In the genomic region with DNA sequence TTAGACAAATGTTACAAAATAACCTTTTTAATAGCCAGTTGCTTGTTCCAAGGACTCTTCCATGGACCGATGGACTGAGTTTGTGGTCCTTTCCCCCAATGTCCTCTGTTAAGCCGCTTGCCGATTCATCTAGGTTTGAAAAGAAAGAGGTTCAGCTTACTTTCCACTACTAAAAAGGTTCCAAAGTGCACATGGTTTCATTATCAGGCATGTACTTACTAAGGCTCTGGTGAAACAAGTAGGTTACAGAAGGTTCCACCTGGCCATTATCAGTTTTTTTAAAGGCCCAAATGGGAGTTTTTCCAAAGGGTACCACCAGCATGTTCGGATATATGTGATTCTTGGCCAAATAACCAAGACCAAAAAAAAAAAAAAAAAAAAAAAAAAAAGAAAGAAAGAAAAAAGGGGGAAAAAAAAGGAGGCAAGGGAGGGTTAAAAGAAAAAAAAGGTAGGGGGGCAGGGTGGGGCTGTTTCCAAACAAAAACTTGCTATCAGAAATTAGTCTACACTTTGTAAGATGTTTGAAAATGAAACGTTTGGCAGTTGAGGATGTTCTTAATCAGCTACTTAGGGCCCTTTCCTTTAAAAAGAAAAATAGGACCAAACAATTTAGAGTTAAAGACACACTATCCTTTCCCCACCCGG, we compare ENCODE assay signal across 8 mouse cellular contexts. TPM values are rescaled to one million over a fixed set of nuclear protein-coding genes. Genes with fewer than 3 reads are reported as not detected.
DNase-seq lines count a peak whose midpoint lies in the region; ATAC-seq and TF ChIP-seq lines count a peak whose summit lies in the region.

No protein-coding gene starts in this region.

- H3K27ac ChIP-seq in heart, embryonic 11.5 days (ENCODE audit: low read depth, low read length) = no peak overlapping the region
- H3K27ac ChIP-seq in CH12.LX (ENCODE audit: insufficient read depth, low read depth) (no peak overlapping the region), macrophage (peak overlapping the region; percentile 84)
- H3K27ac ChIP-seq in forebrain, postnatal 0 days (ENCODE audit: low read depth, low read length) = no peak overlapping the region

- H3K9me3 ChIP-seq in heart, embryonic 11.5 days (replicated peaks; ENCODE audit: control insufficient read depth, low read length) = no peaks in the 10 kb centered on the region
- H3K9me3 ChIP-seq in CH12.LX (replicated peaks; ENCODE audit: low read length) = no peaks in the 10 kb centered on the region
- H3K9me3 ChIP-seq in forebrain, postnatal 0 days (ENCODE audit: low read length) = no peaks in the 10 kb centered on the region

- TF ChIP-seq CTCF in CH12.LX (conservative IDR thresholded peaks at IDR 0.05 in 1 of 2, IDR thresholded peaks at IDR 0.05 in 1 of 2; ENCODE audit: low read depth in 2 of 2, low read length in 2 of 2) = no peak
- TF ChIP-seq CTCF in forebrain, postnatal 0 days (IDR thresholded peaks at IDR 0.05; ENCODE audit: low read depth) = no peak

- peaks cover 5% of the 10 kb centered on the region for H3K36me3 ChIP-seq in heart, embryonic 11.5 days (ENCODE audit: control insufficient read depth, insufficient read depth, low read length)
- H3K36me3 ChIP-seq in CH12.LX (replicated peaks in 1 of 2; ENCODE audit: control insufficient read depth in 1 of 2, insufficient read depth in 1 of 2, low read length in 1 of 2) (peaks cover 29 to 53% of the 10 kb centered on the region in 2 experiments), macrophage (ENCODE audit: inconsistent target) (0 out of 2 replicates have a peak, but pooled peaks cover 11% of the 10 kb centered on the region)
- peaks cover 9% of the 10 kb centered on the region for H3K36me3 ChIP-seq in forebrain, postnatal 0 days (ENCODE audit: insufficient read depth)

- peaks cover 57% of the 10 kb centered on the region for H3K79me2 ChIP-seq in CH12.LX (replicated peaks; ENCODE audit: control insufficient read depth, extremely low read depth, insufficient read depth, poor library complexity, severe bottlenecking)
- H3K79me2 ChIP-seq in macrophage (ENCODE audit: inconsistent target) = peaks cover 84% of the 10 kb centered on the region

- dilution Hi-C loops in CH12.LX (cut with MboI; ENCODE audit: extremely low pct_ligation_motif_present, extremely low pct_unique_long_range_greater_than_20kb, low sequenced_read_pairs) = no loop called here

- no peaks in the 10 kb centered on the region for H3K27me3 ChIP-seq in heart, embryonic 11.5 days (ENCODE audit: control insufficient read depth, insufficient read depth, low read length)
- no peaks in the 10 kb centered on the region for H3K27me3 ChIP-seq in CH12.LX (replicated peaks)
- H3K27me3 ChIP-seq in forebrain, postnatal 0 days (ENCODE audit: insufficient read depth, low read length) = no peaks in the 10 kb centered on the region

- intact Hi-C loops in heart, postnatal 25 days (cut with DNase I) = no loop called here

- H3K4me1 ChIP-seq in heart, embryonic 11.5 days (ENCODE audit: control insufficient read depth, insufficient read depth, low read length) = peaks cover 15% of the 10 kb centered on the region
- peaks cover 5 to 53% of the 10 kb centered on the region in 2 experiments; a peak in 3 of 4 replicates for H3K4me1 ChIP-seq in CH12.LX (ENCODE audit: control insufficient read depth in 1 of 2, insufficient read depth in 2 of 2)
- peaks cover 20% of the 10 kb centered on the region for H3K4me1 ChIP-seq in forebrain, postnatal 0 days (ENCODE audit: insufficient read depth)

- no peak for DNase-seq in heart, postnatal 25 days (ENCODE audit: low spot score)
- peak; percentile 25 for DNase-seq in CH12.LX (ENCODE audit: extremely low read depth)
- no peak for DNase-seq in forebrain, postnatal 0 days
- DNase-seq in adrenal gland, postnatal 4 days (ENCODE audit: low spot score in 2 of 2) = no peak
- no peak for DNase-seq in urinary bladder, postnatal 10 days (ENCODE audit: low spot score)

- peak overlapping the region; percentile 98 for H3K9ac ChIP-seq in heart, embryonic 11.5 days (ENCODE audit: low read depth, low read length)
- peak overlapping the region; percentile 92 for H3K9ac ChIP-seq in CH12.LX (ENCODE audit: insufficient read depth, low read depth)
- peak overlapping the region; percentile 95 for H3K9ac ChIP-seq in forebrain, postnatal 0 days

- H3K4me2 ChIP-seq in heart, embryonic 11.5 days = peak overlapping the region; percentile 78
- H3K4me2 ChIP-seq in CH12.LX (ENCODE audit: insufficient read depth, low read depth, poor library complexity, severe bottlenecking) = peak overlapping the region; percentile 83
- H3K4me2 ChIP-seq in forebrain, postnatal 0 days (ENCODE audit: low read depth) = peak overlapping the region; percentile 76

- WGBS in heart, embryonic 11.5 days (ENCODE audit: insufficient replicate concordance) = 43% methylated on average over 6 of the region's 6 CpGs
- 20% methylated on average over 6 of the region's 6 CpGs for WGBS in forebrain, postnatal 0 days
- 24% methylated on average over 5 of the region's 6 CpGs for WGBS in macrophage (ENCODE audit: missing documents)

- no peak for TF ChIP-seq POLR2A in CH12.LX (IDR thresholded peaks at IDR 0.05; ENCODE audit: low read depth, low read length)

- in situ Hi-C loops in CH12.LX (cut with MboI; ENCODE audit: low pct_ligation_motif_present, low pct_unique_long_range_greater_than_20kb, low sequenced_read_pairs) = no loop called here

- TF ChIP-seq RAD21 in CH12.LX (IDR thresholded peaks at IDR 0.05; ENCODE audit: low read depth, low read length) = no peak

- TF ChIP-seq EP300 in CH12.LX (IDR thresholded peaks at IDR 0.05; ENCODE audit: low read length) = no peak

- H3K4me3 ChIP-seq in heart, embryonic 11.5 days (ENCODE audit: low read depth, low read length) = peak overlapping the region; percentile 90
- H3K4me3 ChIP-seq in CH12.LX (replicated peaks in 1 of 3; ENCODE audit: low read depth in 2 of 3, low read length in 2 of 3, poor library complexity in 1 of 3) (peak overlapping the region; percentile 88 to 95 (median 92)), macrophage (ENCODE audit: inconsistent target) (peak overlapping the region; percentile 92)
- H3K4me3 ChIP-seq in forebrain, postnatal 0 days (ENCODE audit: low read depth, low read length) = peak overlapping the region; percentile 99

- no peak for ATAC-seq in heart, embryonic 11.5 days (replicated peaks; ENCODE audit: insufficient number of reproducible peaks, low FRiP score, low TSS enrichment)
- ATAC-seq in forebrain, postnatal 0 days = no peak
- ATAC-seq in erythroid progenitor cell, adult 5-6 weeks (replicated peaks; ENCODE audit: low FRiP score, poor library complexity, severe bottlenecking) = no peak

RNA-seq across cellular contexts. Expression of a gene that starts 1.3 kb away (rescaled TPM):
- 29.3 and 35.8 TPM in 2 replicates for polyA plus RNA-seq in heart, embryonic 11.5 days (2014; fragmentation: Nextera tagmentation; extraction: Ambion mirVana)
- total RNA-seq in heart, postnatal 25 days (2021) = 10 to 100 TPM; 34.0 to 36.9 TPM
- total RNA-seq in CH12.LX (2012; rRNA removed) (13.2 and 16.0 TPM in 2 replicates), CH12.LX (2014; rRNA removed) (3.7 and 4.1 TPM in 2 replicates)
- polyA plus RNA-seq in CH12.LX (2012; ENCODE audit: insufficient read length, low read depth) (15.4 and 17.7 TPM in 2 replicates), macrophage (2018) (105 to 174 TPM (median 118 TPM) in 3 replicates)
- 29.9 and 38.2 TPM in 2 replicates for total RNA-seq in forebrain, postnatal 0 days (2014; rRNA removed)
- 46.8 and 52.4 TPM in 2 replicates for polyA plus RNA-seq in forebrain, postnatal 0 days (2015; fragmentation: Nextera tagmentation; extraction: Ambion mirVana)
- 100 to 1,000 TPM in 12 of 26 experiments, 10 to 100 TPM in 14; 23.7 to 296 (median 94.4) TPM for total RNA-seq in macrophage (2018; cell fraction: chromatin; rRNA removed)
- total RNA-seq in macrophage (2018; cell fraction: cytosol; rRNA removed) = 100 to 1,000 TPM in 24 of 26 experiments, 10 to 100 TPM in 2; 90.2 to 220 (median 154) TPM
- total RNA-seq in macrophage (2018; cell fraction: nucleus; rRNA removed) = 100 to 1,000 TPM in 22 of 26 experiments, 10 to 100 TPM in 4; 26.4 to 272 (median 148) TPM
- total RNA-seq in adrenal gland, postnatal 4 days (2021) = 10 to 100 TPM; 40.9 to 43.9 TPM
- 6.8 and 34.8 TPM in 2 replicates for total RNA-seq in erythroid progenitor cell, adult 5-6 weeks (2015; ENCODE audit: low replicate concordance)
- total RNA-seq in erythroid progenitor cell, adult 5-6 weeks (2017; ENCODE audit: low replicate concordance) = 7.6 and 15.8 TPM in 2 replicates

RNA-seq across cellular contexts. Expression of a gene that starts 1.9 kb away (rescaled TPM):
- polyA plus RNA-seq in heart, embryonic 11.5 days (2014; fragmentation: Nextera tagmentation; extraction: Ambion mirVana) = 577 and 621 TPM in 2 replicates
- total RNA-seq in heart, postnatal 25 days (2021) = 100 to 1,000 TPM in 1 of 2 experiments, 10 to 100 TPM in 1; 97.1 to 103 TPM
- total RNA-seq in CH12.LX (2012; rRNA removed) (298 and 478 TPM in 2 replicates), CH12.LX (2014; rRNA removed) (443 and 471 TPM in 2 replicates)
- polyA plus RNA-seq in CH12.LX (2012; ENCODE audit: insufficient read length, low read depth) (1,116 and 1,224 TPM in 2 replicates), macrophage (2018) (176 to 306 TPM (median 187 TPM) in 3 replicates)
- 249 and 262 TPM in 2 replicates for total RNA-seq in forebrain, postnatal 0 days (2014; rRNA removed)
- polyA plus RNA-seq in forebrain, postnatal 0 days (2015; fragmentation: Nextera tagmentation; extraction: Ambion mirVana) = 477 and 486 TPM in 2 replicates
- total RNA-seq in macrophage (2018; cell fraction: chromatin; rRNA removed) = 1,000 to 10,000 TPM in 1 of 26 experiments, 100 to 1,000 TPM in 25; 145 to 1,072 (median 478) TPM
- 100 to 1,000 TPM; 106 to 202 (median 158) TPM for total RNA-seq in macrophage (2018; cell fraction: cytosol; rRNA removed)
- total RNA-seq in macrophage (2018; cell fraction: nucleus; rRNA removed) = 100 to 1,000 TPM; 151 to 994 (median 359) TPM
- 100 to 1,000 TPM; 336 to 337 TPM for total RNA-seq in adrenal gland, postnatal 4 days (2021)
- 911 and 1,279 TPM in 2 replicates for total RNA-seq in erythroid progenitor cell, adult 5-6 weeks (2015; ENCODE audit: low replicate concordance)
- total RNA-seq in erythroid progenitor cell, adult 5-6 weeks (2017; ENCODE audit: low replicate concordance) = 284 and 388 TPM in 2 replicates

RNA-seq across cellular contexts. Expression of a gene that starts 7.7 kb away (rescaled TPM):
- 83.2 and 89.0 TPM in 2 replicates for polyA plus RNA-seq in heart, embryonic 11.5 days (2014; fragmentation: Nextera tagmentation; extraction: Ambion mirVana)
- total RNA-seq in heart, postnatal 25 days (2021) = 10 to 100 TPM; 37.1 to 37.7 TPM
- total RNA-seq in CH12.LX (2012; rRNA removed) (106 and 110 TPM in 2 replicates), CH12.LX (2014; rRNA removed) (104 and 116 TPM in 2 replicates)
- polyA plus RNA-seq in CH12.LX (2012; ENCODE audit: insufficient read length, low read depth) (109 and 133 TPM in 2 replicates), macrophage (2018) (19.8 to 25.1 TPM (median 21.8 TPM) in 3 replicates)
- 41.4 and 55.9 TPM in 2 replicates for total RNA-seq in forebrain, postnatal 0 days (2014; rRNA removed)
- polyA plus RNA-seq in forebrain, postnatal 0 days (2015; fragmentation: Nextera tagmentation; extraction: Ambion mirVana) = 48.1 and 50.1 TPM in 2 replicates
- 10 to 100 TPM in 25 of 26 experiments, 1 to 10 TPM in 1; 8.9 to 67.5 (median 36.3) TPM for total RNA-seq in macrophage (2018; cell fraction: chromatin; rRNA removed)
- total RNA-seq in macrophage (2018; cell fraction: cytosol; rRNA removed) = 10 to 100 TPM; 11.3 to 25.6 (median 19.8) TPM
- total RNA-seq in macrophage (2018; cell fraction: nucleus; rRNA removed) = 10 to 100 TPM; 13.7 to 59.6 (median 24.8) TPM
- total RNA-seq in adrenal gland, postnatal 4 days (2021) = 10 to 100 TPM; 38.6 to 39.2 TPM
- 5.4 and 18.0 TPM in 2 replicates for total RNA-seq in erythroid progenitor cell, adult 5-6 weeks (2015; ENCODE audit: low replicate concordance)
- total RNA-seq in erythroid progenitor cell, adult 5-6 weeks (2017; ENCODE audit: low replicate concordance) = 5.1 and 10.8 TPM in 2 replicates

RNA-seq across cellular contexts. Expression of a gene that starts 7.9 kb away (rescaled TPM):
- polyA plus RNA-seq in heart, embryonic 11.5 days (2014; fragmentation: Nextera tagmentation; extraction: Ambion mirVana) = 58.5 and 60.4 TPM in 2 replicates
- total RNA-seq in heart, postnatal 25 days (2021) = 10 to 100 TPM; 36.6 to 39.4 TPM
- total RNA-seq in CH12.LX (2012; rRNA removed) = 60.1 and 63.7 TPM in 2 replicates
- 64.9 and 82.2 TPM in 2 replicates for total RNA-seq in CH12.LX (2014; rRNA removed)
- polyA plus RNA-seq in CH12.LX (2012; ENCODE audit: insufficient read length, low read depth) = 30.6 and 44.5 TPM in 2 replicates
- total RNA-seq in forebrain, postnatal 0 days (2014; rRNA removed) = 40.3 and 55.4 TPM in 2 replicates
- polyA plus RNA-seq in forebrain, postnatal 0 days (2015; fragmentation: Nextera tagmentation; extraction: Ambion mirVana) = 54.2 and 69.3 TPM in 2 replicates
- 10 to 100 TPM in 10 of 26 experiments, 1 to 10 TPM in 16; 1.5 to 20.7 (median 6.8) TPM for total RNA-seq in macrophage (2018; cell fraction: chromatin; rRNA removed)
- total RNA-seq in macrophage (2018; cell fraction: cytosol; rRNA removed) = 10 to 100 TPM; 10.5 to 17.5 (median 13.8) TPM
- 10 to 100 TPM in 11 of 26 experiments, 1 to 10 TPM in 15; 2.5 to 24.4 (median 8.3) TPM for total RNA-seq in macrophage (2018; cell fraction: nucleus; rRNA removed)
- polyA plus RNA-seq in macrophage (2018) = 12.5 to 17.0 TPM (median 16.0 TPM) in 3 replicates
- 10 to 100 TPM; 34.1 to 34.2 TPM for total RNA-seq in adrenal gland, postnatal 4 days (2021)
- 27.4 and 60.4 TPM in 2 replicates for total RNA-seq in erythroid progenitor cell, adult 5-6 weeks (2015; ENCODE audit: low replicate concordance)
- 17.8 and 18.4 TPM in 2 replicates for total RNA-seq in erythroid progenitor cell, adult 5-6 weeks (2017; ENCODE audit: low replicate concordance)

RNA-seq across cellular contexts. Expression of a gene that starts 23.1 kb away (rescaled TPM):
- 15.9 and 16.1 TPM in 2 replicates for polyA plus RNA-seq in heart, embryonic 11.5 days (2014; fragmentation: Nextera tagmentation; extraction: Ambion mirVana)
- 10 to 100 TPM; 17.2 to 23.2 TPM for total RNA-seq in heart, postnatal 25 days (2021)
- total RNA-seq in CH12.LX (2012; rRNA removed) (not detected in 2 replicates), CH12.LX (2014; rRNA removed) (not detected in 2 replicates)
- polyA plus RNA-seq in CH12.LX (2012; ENCODE audit: insufficient read length, low read depth) (not detected in 2 replicates), macrophage (2018) (not detected in 3 replicates)
- 9.8 TPM in 2 replicates for total RNA-seq in forebrain, postnatal 0 days (2014; rRNA removed)
- 11.7 and 16.0 TPM in 2 replicates for polyA plus RNA-seq in forebrain, postnatal 0 days (2015; fragmentation: Nextera tagmentation; extraction: Ambion mirVana)
- 1 to 10 TPM in 1 of 26 experiments, not detected in 25; 5.3 TPM for total RNA-seq in macrophage (2018; cell fraction: chromatin; rRNA removed)
- under 1 TPM in 9 of 26 experiments, not detected in 17; 0.07 to 0.22 (median 0.09) TPM for total RNA-seq in macrophage (2018; cell fraction: cytosol; rRNA removed)
- total RNA-seq in macrophage (2018; cell fraction: nucleus; rRNA removed) = 1 to 10 TPM in 1 of 26 experiments, not detected in 25; 2.3 TPM
- total RNA-seq in adrenal gland, postnatal 4 days (2021) = 10 to 100 TPM; 53.5 to 64.9 TPM
- total RNA-seq in erythroid progenitor cell, adult 5-6 weeks (2015; ENCODE audit: low replicate concordance) = not detected in 2 replicates
- 0.13 TPM in 1 of 2 replicates, not detected in the other for total RNA-seq in erythroid progenitor cell, adult 5-6 weeks (2017; ENCODE audit: low replicate concordance)
